Mouse (Mus musculus) gastrocnemius, postnatal 10 days (tissue): ENCODE data around the gene Sod1. TPM values are rescaled to one million over a fixed set of nuclear protein-coding genes. Genes with fewer than 3 reads are reported as not detected.
"Not testable (repeated sequence)": the region's sequence is repeated elsewhere in the genome, so short reads cannot be mapped to it uniquely, and the experiment has no call there.

ENCODE experiments used
- DNase-seq: peaks from one replicate; pipeline ENCODE4 v3.0.0; 2021; ENCODE audit warnings: mixed read lengths
- total RNA-seq, 2 experiments: library from RNA; stranded (reverse); gene quantifications; 2 replicates each; pipeline ENCODE4 v1.2.3; 2021

The Sod1 gene
- total RNA-seq, 2 experiments from 2014 or later = 299 to 300 TPM

DNA sequence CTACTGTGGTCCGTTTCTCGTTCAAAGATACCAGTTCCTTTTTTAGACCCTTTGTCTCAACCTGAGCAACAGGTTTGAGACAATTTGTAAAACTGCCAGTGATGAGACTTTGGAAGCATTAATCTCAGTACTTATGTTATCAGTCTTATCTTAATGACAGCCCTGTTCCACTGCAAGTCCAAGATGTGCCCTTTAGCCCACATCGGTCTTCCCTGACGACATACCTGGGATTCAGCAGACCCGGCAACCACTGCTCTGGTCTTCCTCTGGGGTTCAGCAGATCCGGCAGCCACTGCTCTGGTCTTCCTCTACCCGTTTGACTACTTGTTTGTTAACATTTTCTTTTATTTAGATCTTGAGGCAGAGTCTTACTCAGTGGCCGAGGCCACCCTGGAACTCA, 8.8 kb upstream of the Sod1 start:
- DNase-seq = no peak

DNA sequence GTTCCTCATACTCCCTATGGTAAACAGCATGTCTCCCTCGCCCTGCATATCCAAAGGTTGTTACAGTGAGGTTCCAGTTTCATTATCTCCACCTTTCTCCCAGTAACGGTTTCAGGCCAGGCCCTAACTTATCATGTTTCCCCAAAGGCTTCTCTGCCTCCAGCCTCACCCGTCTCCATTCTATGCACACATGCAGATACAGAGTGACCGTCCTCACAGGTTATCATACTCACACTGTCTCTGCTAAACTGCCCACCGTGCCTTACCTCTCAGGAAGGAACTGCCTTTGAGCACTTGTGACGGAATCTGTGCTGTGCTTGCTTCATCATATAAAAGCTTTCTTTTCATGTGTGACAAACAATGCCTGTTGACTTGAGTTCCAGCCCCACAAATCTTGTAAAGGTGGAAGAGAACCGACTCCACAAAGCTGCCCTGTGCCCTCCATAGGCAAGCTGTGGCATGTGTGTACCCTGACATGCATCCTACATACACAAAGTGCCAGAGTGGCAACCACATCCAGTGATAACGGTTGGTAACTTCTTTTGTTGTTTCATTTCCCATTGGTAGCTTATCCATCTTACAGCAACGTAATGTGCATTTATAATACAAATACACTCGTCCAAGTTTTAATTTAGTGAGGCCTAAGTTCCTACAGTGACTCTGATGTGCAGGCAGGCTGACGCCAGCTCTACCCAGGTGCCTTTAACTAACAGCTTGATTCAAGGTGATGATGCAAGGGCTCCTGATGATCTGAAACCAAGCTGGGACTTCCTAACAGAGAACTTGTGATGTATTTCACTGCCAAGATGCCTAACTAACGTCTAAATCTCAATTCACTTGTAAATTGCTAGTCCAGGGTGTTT, 6.8 kb upstream of the Sod1 start:
- no peak for DNase-seq

DNA sequence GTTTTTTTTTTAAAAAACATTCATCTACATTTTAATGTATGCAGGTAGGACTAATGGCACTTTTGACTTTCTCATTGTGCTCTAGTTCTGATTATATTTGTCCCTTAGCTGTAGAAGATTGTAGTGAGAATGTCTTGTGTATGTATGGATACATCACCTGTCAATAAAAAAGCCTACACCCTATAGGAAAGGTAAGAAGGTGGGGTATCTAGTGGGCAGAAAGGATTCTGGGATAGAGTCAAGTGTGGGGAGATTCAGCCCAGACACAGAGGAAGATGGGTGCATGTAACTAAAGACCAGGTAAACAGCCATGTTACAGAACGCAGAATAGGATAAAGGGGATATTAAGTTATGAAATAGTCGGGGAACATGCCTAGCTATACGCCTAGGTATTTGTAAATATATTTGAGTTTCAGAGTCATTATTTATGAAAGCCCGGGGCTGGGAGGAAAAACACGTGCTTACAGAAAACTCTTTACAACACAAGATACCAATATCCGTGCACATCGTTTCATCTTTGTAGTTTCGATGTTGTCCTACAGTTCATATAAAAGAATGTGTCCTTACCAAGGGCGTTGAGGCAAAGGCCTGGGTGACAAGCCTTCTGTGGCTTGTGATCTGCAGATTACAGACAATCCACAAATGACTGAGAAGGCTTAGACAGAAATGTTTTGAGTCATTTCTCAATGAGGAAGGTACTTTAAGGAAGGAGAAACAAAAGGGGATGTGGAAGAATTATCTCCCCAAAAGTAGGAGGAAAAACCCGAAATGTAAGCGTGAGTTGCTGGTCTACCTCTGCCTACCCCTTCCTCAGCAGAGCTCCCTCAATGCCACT, 5.6 kb upstream of the Sod1 start:
- DNase-seq = no peak

DNA sequence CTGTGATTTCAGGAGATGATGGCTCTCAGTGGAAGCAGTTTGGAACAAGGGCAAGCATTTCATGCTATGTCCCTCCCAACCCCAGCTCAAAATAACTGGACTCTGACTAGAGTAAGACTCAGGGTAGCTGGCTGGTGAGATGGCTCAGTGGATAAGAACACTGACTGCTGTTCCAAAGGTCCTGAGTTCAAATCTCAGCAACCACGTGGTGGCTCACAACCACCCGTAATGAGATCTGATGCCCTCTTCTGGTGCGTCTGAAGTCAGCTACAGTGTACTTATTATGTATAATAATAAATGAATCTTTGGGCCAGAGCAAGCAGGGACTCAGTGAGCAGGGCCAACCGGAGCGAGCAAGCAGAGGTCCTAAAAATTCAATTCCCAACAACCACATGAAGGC, 4.7 kb upstream of the Sod1 start:
- not testable (repeated sequence) for DNase-seq

DNA sequence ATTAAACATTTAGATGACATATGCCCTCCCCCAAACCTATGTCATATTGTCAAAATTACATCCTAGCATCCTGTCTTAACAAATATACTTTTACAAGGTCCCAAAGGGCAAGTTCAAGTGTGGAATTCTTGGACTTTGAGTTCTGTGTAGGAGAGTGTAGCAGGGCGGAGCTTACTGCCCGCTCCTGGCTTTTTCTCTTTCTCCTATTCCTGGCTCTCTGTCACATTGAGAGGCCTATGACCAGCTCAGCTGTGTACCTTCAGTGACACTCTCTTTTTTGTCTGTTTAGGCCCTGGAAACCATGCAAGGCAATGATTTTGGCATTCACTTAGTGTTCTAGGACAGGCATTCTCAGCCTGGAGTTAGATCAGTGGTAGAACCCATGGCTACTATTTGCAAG, 4.1 kb upstream of the Sod1 start:
- no peak for DNase-seq

DNA sequence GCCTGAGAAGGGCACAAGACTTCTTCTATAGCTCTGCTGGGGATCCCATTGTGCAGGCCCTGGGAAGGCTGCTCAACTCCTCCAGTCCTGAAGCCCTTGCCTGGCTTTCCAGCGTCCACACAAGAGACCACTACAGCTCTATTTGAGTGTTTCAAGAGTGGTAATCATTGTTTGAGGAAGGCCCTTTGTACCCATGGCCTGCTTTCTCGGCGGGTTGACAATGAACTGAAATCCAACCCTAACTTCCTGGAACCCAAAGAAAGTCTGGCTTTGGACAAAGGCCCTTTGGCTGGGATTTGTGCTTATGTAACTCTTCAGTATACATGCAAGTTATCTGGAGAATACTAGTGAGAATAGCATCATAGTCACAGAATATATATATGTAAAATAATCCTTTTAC, 3.2 kb upstream of the Sod1 start:
- DNase-seq = no peak

DNA sequence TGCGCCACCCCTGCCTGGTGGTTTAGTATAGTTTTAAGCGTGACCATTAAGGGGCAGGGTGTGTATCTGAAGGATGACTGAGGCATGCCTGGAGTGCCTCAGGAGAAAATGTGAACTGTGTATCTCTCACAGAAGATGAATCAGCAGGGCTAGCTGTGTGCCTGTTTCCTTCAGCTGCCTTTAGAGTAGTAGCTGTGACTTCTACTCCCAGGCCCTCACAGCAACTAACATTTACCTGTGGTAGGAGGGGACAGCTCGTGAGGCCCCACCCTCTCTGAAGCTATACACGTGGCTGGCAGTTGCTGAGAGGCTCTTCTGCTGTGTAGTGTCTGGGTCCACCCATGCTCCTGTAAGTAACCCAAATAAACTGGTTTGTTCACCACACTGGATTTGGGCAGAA, 2.6 kb upstream of the Sod1 start:
- DNase-seq = no peak

DNA sequence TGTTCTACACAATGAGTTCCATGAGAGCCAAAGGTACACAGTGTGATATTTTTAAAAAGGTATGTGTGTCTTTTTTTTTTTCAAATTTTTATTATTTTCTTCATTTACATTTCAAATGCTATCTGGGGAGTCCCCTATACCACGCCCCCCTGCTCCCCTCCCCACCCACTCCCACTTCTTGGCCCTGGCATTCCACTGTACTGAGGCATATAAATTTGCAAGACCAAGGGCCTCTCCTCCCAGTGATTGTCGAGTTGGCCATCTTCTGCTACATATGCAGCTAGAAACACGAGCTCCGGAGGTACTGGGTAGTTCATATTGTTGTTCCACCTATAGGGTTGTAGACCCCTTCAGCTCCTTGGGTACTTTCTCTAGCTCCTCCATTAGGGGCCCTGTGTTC, 1.1 kb upstream of the Sod1 start:
- DNase-seq = not testable (repeated sequence)

DNA sequence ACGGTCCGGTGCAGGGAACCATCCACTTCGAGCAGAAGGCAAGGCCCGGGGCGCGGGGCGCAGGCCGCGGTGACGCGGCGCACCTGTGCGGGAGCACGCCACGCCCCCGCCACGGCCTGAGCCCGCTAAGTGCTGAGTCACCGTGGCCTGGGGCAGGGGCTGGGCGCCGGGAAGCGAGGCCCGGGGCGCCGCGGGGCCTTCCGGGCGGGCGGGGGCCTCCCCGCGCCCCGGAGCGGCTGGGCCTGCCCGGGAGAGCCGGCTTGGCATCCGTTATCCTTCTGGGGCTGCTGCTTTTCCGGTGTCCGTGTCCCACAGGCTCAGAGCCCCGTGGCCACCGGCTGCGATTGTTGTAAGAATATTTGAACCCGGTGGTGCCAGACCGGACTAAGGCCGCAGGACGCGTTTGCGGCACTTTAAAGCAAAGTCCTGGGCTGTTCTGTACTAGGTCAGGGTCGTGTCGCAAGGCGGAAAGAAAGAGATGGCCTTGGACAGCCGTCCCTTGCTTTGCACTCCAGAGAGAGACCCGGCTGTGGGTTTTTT, 408 bp downstream of the Sod1 start:
- no peak for DNase-seq

DNA sequence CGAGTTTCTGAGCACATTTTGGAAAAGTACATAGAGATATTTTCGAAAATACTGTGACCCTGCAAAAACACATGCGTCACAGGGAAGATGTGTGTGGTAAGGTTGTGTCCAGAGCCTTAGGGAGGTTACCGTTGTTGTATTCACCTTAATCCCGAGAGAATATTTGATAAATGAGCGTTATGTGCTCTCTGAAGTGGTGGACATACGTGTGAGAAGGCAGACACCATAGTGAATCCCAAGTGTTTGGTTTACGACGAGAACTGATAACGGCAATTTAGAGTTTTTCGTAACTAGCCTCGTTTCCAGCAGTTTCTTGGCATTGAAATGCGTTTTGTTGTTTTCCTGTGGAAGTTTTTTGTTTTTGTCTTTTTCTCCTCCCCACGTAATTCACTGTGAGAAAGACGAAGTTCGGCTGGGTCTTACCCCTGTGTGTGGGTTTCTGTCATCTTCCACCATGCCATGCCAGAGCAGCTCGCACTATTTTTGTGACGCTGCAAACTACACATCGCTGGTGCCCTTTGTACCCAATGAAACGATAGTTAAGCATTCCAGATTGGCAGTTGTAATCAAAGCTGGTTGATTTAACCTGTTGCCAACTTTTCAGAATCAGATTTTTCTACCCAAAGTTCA, 1.0 kb downstream of the Sod1 start:
- DNase-seq = no peak

DNA sequence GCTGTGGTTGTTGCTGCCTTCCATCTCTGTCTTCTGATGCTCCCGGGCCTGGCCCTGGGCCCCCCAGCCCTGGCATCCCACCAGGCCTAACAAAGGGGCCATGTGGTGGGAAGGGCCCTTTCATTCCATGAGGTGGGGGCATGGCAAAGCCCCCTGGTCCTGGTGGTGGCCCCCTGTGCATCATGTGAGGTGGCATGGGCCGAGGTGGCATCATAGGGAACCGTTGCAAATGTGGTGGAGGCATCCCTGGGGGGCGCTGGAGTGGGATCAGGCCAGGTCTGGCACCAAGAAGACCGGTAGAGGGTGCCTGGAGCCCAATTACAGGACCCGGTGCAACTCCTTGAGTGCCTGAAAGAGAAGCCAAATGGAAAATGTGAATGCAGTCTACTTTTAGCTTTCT, 9.3 kb downstream of the Sod1 start:
- DNase-seq = no peak

DNA sequence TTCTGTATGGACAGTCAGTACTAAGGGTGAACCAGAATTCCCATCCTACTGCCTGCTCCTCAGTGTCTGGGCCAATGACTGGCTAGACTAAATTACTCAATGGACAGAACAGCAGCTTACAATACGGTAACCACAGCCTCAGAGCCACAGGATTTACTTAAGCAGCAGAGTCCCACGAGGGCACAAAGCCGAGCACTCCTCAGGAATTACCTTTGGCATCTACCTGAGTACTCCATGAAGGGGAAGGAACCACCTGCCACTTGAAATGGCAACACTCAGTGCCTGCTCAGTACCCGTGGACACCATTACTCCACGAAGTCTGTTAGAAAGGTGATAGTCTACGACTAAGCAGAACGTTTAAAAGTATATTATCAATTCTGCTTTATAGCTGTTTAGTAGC, 10.7 kb downstream of the Sod1 start:
- DNase-seq = no peak

DNA sequence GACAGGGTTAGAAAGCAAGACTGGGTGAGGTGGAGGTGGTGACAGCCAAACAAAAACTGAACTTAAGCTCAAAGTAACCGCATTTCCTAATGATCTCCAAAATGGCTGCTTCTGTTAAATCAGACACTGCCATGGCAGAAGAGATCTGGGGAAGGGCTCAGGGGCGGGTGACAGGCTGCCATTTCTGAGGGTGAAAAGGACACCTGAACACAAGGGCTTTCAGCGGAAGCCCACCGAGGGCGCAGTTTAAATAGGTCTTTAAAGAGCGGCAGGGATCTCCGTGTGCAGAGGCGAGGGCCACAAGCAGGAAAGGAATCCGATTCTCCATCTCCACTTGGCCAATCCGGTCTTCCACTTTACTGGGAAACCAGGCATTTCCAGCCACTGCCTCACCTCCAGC, 13.1 kb downstream of the Sod1 start:
- no peak for DNase-seq

DNA sequence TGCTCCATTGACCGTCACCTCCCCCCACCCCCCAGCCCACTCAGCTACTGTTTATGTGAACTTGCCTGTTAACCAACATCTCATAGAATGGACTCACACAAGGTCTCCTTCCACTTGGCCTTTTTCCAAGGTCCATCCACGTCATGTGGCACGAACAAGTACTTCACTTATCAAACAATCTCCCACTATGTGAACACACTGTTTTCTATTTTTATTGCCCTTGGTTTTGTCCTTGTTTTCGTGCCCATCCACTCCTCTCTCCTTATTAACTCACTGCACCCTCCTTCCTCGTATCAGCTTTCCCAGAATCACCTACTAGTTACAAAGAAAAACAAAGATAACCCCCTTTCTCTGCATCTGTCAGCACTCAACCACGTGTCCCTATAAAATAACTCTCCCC, 14.1 kb downstream of the Sod1 start:
- no peak for DNase-seq

DNA sequence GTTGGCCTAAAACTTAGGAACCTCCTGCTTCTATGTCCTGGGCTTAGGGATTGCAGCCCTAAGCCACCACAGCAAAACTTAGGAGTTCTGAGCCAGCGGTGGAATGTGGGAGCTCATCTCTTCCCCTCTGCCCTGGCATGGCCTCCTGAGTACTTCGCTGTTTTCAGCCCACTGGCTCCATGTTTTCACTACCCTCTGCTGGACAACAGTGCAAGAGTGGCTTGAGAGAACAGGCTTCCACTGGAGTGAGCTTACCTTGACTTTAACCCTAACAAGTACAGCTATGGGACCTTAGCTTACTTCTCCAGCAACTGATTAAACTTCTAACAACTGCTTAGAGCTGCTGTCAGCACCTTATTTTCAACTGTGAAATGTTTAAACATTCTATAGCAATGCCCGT, 14.6 kb downstream of the Sod1 start:
- DNase-seq = no peak

DNA sequence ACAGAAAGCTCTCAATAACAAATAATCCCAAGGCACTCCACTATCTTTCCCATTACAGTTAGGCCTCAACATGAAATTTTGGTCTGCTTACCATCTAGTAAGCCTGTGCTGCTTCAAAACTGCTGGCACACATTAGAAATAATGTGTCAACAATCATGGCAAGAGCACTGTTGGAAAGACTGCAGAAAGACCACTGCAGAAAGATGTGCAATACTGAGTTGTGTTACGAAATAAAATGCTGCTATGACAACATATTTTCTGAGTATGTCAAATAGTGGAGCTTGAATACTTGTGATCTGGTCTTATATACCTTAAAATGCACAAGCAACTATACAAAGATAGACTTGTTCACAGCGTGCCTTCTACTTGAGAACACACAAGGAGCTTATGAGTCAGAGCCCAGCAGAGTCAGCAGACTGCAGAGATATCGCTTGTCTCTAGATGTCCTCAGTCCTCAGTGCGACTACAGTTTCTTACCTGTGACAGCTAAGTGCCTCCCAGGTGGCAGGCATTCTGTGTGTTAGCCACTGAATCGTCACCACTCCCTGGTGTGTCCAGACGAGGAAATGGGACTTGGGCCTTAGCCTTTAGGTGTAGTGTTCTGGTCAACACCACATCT, 18.7 kb downstream of the Sod1 start:
- DNase-seq = no peak

DNA sequence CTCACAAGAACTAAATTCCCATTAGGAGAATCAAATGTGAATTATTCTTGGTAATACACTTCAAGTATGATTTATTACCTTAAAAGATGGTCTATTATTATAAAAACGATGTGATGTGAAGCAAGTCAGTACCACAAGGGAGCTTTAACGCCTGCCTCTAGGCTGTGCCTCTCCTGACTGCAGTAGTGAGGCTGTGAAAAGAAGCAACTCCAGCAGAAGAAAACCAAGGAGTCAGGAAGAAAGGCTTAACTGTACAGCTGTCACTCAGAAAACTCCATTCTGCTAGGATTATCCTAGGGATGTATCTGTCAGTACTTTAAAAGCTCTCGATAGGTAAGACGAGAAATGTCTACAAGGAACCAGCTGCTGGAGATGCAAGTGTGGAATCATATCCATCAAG, 21.3 kb downstream of the Sod1 start:
- no peak for DNase-seq

DNA sequence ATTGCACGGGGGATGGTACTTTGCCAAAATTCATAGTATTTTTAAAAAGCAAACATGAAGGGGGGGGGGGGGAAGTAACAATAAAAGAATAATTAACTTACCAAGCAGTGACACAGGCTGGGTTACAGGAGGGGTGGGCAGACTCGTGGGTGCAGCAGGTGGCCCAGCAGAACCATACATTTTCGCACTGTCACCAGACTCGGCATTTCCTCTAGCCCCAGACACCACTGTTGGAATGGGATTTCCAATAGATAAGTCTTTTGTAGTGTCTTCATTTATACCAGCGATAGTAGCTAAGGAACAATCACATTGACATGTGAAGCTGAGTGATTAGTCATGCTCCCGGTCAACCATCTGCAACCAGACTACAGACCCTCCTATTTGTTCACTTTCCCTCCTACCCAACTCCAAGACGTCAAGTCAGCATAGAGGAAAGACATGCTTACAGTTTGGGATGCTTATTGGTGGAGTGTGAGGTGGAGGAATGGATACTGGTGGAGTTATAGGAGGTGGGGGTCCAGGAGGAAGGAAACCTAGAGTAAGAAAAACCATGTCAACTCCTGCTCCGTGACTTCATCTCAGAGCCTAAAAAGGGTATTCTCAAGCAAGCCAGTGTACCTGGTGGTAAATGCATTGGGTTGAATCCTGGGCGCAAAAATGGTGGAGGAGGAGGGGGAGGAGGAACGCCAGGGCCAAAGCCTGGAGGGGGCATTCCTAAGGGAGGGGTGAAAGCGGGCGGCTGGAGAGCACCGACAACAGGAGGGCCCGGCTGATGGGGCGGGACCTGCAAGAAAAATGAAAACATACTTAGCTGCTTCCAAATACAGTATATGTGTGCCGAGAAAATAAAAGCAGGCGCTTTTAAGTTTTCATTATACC, 22.1 kb downstream of the Sod1 start:
- DNase-seq = no peak

DNA sequence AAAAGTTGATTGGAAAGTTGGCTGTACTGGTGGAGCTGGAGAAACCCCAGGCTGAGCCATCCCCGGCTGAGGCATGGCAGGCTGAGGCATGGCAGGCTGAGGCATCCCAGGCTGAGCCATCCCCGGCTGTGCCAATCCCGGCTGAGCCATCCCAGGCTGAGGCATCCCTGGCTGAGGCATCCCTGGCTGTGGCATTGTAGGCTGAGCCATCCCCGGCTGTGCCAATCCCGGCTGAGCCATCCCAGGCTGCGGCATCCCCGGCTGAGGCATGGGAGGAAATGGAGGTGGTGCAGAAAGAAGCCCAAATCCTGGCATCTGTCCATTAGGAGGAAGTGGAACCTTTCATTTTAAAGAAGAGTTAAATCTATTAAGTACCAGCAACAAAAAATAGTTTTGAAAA, 29.5 kb downstream of the Sod1 start:
- DNase-seq = no peak

DNA sequence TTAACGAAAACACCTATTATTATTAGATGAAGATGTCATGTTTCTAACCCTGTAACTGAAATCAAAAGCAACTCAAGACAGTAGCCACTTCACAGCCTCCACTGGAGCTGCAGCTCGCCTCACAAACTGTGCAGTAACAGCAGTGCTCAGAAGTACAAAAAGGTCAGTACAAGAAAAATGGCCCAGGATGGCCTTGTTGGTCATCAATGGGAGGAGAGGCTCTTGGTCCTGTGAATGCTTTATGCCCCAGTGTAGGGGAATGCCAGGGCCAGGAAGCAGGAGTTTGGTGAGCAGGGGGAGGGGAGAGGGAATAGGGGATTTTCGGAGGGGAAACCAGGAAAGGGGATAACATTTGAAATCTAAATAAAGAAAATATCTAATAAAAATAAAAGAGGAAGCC, 30.7 kb downstream of the Sod1 start:
- not testable (repeated sequence) for DNase-seq

DNA sequence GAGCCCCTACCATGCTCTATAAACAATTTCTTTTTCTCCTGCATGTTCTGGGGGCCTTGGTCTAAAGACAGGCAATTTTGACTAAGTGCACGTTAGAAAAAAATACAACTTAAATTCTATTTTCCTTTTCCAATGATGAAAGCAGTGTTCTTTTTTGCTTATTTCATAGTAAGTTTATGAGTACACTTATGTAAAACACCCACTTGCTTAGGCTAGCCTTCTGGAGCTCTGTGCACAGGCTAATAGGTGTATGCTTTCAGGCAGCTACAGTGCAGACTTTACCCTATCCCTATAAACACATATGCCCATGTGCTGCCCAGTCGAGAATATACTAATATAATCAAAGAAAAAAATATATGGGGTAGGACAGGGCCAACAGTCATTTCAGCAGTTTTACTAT, 32.0 kb downstream of the Sod1 start:
- no peak for DNase-seq
